Comparison of ENCODE assay signal across 20 mouse cellular contexts in the genomic region with DNA sequence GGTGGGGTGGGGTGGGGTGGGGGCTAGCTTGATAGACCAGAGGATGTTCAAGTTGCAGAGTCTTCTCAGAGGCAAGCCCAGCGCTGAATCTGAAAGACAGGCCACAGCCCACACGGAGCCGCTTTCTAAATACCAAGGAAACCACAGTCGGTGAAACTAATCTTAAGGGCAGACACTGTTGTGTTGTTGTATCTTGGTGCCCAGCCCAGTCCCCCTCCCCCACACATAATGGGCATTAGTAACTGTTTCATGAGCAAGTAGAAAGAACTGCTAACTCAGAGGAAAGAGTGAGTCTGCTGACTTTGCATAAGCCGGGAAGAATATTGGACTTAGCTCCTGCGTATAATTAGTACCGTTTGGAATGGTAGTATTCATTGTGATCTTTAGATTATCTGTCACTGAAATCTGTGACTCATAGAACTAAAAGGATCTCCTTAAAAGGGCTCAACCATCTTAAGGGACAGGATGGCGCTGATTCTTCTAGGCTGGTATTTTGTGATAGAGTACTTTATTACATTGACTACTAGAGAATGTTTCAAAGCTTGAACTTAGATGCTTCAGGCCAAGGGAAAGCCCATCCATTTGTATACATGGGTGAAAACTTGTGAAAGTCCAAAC. TPM values are rescaled to one million over a fixed set of nuclear protein-coding genes. Genes with fewer than 3 reads are reported as not detected.
DNase-seq lines count a peak whose midpoint lies in the region; ATAC-seq lines count a peak whose summit lies in the region.
"Had no signal": no experiment of that assay in that cellular context is flagged by ENCODE, and none has a peak within 500 bp of the region (broad histone marks: within the 10 kb centered on the region; RNA-seq: fewer than 3 reads in every experiment).

No protein-coding gene starts in this region.

- WGBS in kidney, embryonic 15.5 days, result 82% methylated on average over 8 of the region's 8 CpGs
- 72% methylated on average over 8 of the region's 8 CpGs for WGBS in liver, embryonic 12.5 days (ENCODE audit: insufficient replicate concordance)

- no peak overlapping the region for H3K27ac ChIP-seq in kidney, embryonic 15.5 days
- H3K27ac ChIP-seq in liver, embryonic 12.5 days, result no peak overlapping the region
- H3K27ac ChIP-seq: forebrain, embryonic 12.5 days had no signal

- DNase-seq in kidney, adult 11 months, result peak; percentile 79
- DNase-seq in MN1 (ENCODE audit: low spot score), result peak; percentile 64
- peak; percentile 90 for DNase-seq in fibroblast of lung, adult 2 months (ENCODE audit: low read depth)
- DNase-seq in frontal cortex, postnatal 10 days (ENCODE audit: low spot score in 2 of 2), result no peak
- no peak for DNase-seq in thymus, postnatal 36 days
- DNase-seq: adrenal gland, postnatal 25 days; cerebellum, adult 18-20 months; embryo, embryonic 11 days; gastrocnemius, postnatal 10 days; layer of hippocampus, adult 9-11 months; lung, adult 18-20 months; thymus, postnatal 25 days had no signal

- H3K4me2 ChIP-seq in kidney, embryonic 15.5 days, result no peak overlapping the region
- no peak overlapping the region for H3K4me2 ChIP-seq in liver, embryonic 12.5 days
- H3K4me2 ChIP-seq: forebrain, embryonic 12.5 days; heart, embryonic 11.5 days had no signal

- no peak for ATAC-seq in kidney, embryonic 15.5 days (replicated peaks; ENCODE audit: low FRiP score)
- ATAC-seq in megakaryocyte progenitor cell, adult 5-6 weeks (replicated peaks; ENCODE audit: poor library complexity), result peak; percentile 25
- ATAC-seq in liver, embryonic 12.5 days, result no peak

- peaks cover 95% of the 10 kb centered on the region for H3K36me3 ChIP-seq in kidney, embryonic 15.5 days
- H3K36me3 ChIP-seq in liver, embryonic 12.5 days, result peaks cover 96% of the 10 kb centered on the region

- H3K4me3 ChIP-seq in kidney, embryonic 15.5 days (replicated peaks), result no peak overlapping the region
- no peak overlapping the region for H3K4me3 ChIP-seq in liver, embryonic 12.5 days
- H3K4me3 ChIP-seq: forebrain, embryonic 12.5 days; megakaryocyte, embryonic 14.5 days had no signal

- no peaks in the 10 kb centered on the region for H3K27me3 ChIP-seq in kidney, embryonic 15.5 days
- no peaks in the 10 kb centered on the region for H3K27me3 ChIP-seq in liver, embryonic 12.5 days (replicated peaks)
- H3K27me3 ChIP-seq: CH12.LX; forebrain, embryonic 12.5 days; megakaryocyte, embryonic 14.5 days had no signal

- H3K9me3 ChIP-seq in kidney, embryonic 15.5 days (replicated peaks), result no peaks in the 10 kb centered on the region
- no peaks in the 10 kb centered on the region for H3K9me3 ChIP-seq in liver, embryonic 12.5 days (replicated peaks)
- H3K9me3 ChIP-seq: forebrain, embryonic 12.5 days; megakaryocyte, embryonic 14.5 days had no signal

- H3K9ac ChIP-seq in kidney, embryonic 15.5 days, result no peak overlapping the region
- no peak overlapping the region for H3K9ac ChIP-seq in liver, embryonic 12.5 days
- H3K9ac ChIP-seq: forebrain, embryonic 12.5 days had no signal

- H3K4me1 ChIP-seq in kidney, embryonic 15.5 days, result no peaks in the 10 kb centered on the region
- H3K4me1 ChIP-seq in liver, embryonic 12.5 days, result no peaks in the 10 kb centered on the region
- H3K4me1 ChIP-seq: forebrain, embryonic 12.5 days had no signal

RNA-seq across cellular contexts. Expression of a gene that starts 16.5 kb away (rescaled TPM):
- polyA plus RNA-seq in kidney, embryonic 15.5 days (2015; fragmentation: Nextera tagmentation; extraction: Ambion mirVana), result 120 and 123 TPM in 2 replicates
- total RNA-seq in megakaryocyte progenitor cell, adult 5-6 weeks (2015), result 76.3 and 81.6 TPM in 2 replicates
- 161 and 187 TPM in 2 replicates for total RNA-seq in megakaryocyte progenitor cell, adult 5-6 weeks (2017)
- polyA plus RNA-seq in liver, embryonic 12.5 days (2016; fragmentation: Nextera tagmentation; extraction: Ambion mirVana), result 99.5 and 104 TPM in 2 replicates

RNA-seq across cellular contexts. Expression of a gene that starts 16.5 kb away (rescaled TPM):
- polyA plus RNA-seq in kidney, embryonic 15.5 days (2015; fragmentation: Nextera tagmentation; extraction: Ambion mirVana), result 3.4 and 4.2 TPM in 2 replicates
- total RNA-seq in megakaryocyte progenitor cell, adult 5-6 weeks (2015), result 1.2 TPM in 2 replicates
- total RNA-seq in megakaryocyte progenitor cell, adult 5-6 weeks (2017), result 2.7 and 3.0 TPM in 2 replicates
- polyA plus RNA-seq in liver, embryonic 12.5 days (2016; fragmentation: Nextera tagmentation; extraction: Ambion mirVana), result 3.9 and 4.1 TPM in 2 replicates

RNA-seq across cellular contexts. Expression of a gene that starts 24.0 kb away (rescaled TPM):
- polyA plus RNA-seq in kidney, embryonic 15.5 days (2015; fragmentation: Nextera tagmentation; extraction: Ambion mirVana), result 1.0 and 1.4 TPM in 2 replicates
- total RNA-seq in megakaryocyte progenitor cell, adult 5-6 weeks (2015), result not detected in 2 replicates
- total RNA-seq in megakaryocyte progenitor cell, adult 5-6 weeks (2017), result not detected in 2 replicates
- polyA plus RNA-seq in liver, embryonic 12.5 days (2016; fragmentation: Nextera tagmentation; extraction: Ambion mirVana), result 0.57 and 0.60 TPM in 2 replicates
- total RNA-seq: hematopoietic stem cell, adult 5-6 weeks had no signal

RNA-seq across cellular contexts. Expression of a gene that starts 50.5 kb away (rescaled TPM):
- 15.9 and 18.8 TPM in 2 replicates for polyA plus RNA-seq in kidney, embryonic 15.5 days (2015; fragmentation: Nextera tagmentation; extraction: Ambion mirVana)
- total RNA-seq in megakaryocyte progenitor cell, adult 5-6 weeks (2015), result not detected in 2 replicates
- not detected in 2 replicates for total RNA-seq in megakaryocyte progenitor cell, adult 5-6 weeks (2017)
- polyA plus RNA-seq in liver, embryonic 12.5 days (2016; fragmentation: Nextera tagmentation; extraction: Ambion mirVana), result 0.97 and 1.6 TPM in 2 replicates

Comparison
In these comparisons a context has a peak if more than half of its experiments do, and no peak if none do; other contexts are left out.
1. DNase-seq: peak in kidney, adult 11 months (single experiment), MN1 (single experiment) and fibroblast of lung, adult 2 months (single experiment); none in frontal cortex, postnatal 10 days (0 of 2) and thymus, postnatal 36 days (0 of 2).